Mouse (Mus musculus): ENCODE measurements around the gene Ppa2.

GRCm38 (mm10) chr3:133312850-133313249, 2.9 kb downstream of the Ppa2 start:
- TF ChIP-seq CTCF (IDR thresholded peaks at IDR 0.05; ENCODE audit: extremely low read depth, insufficient read length, insufficient replicate concordance, low read depth, low read length) (no peak), POLR2A (IDR thresholded peaks at IDR 0.05; ENCODE audit: low read depth, low read length) (no peak)

Data from small intestine, adult 2 months (tissue).